Mouse (Mus musculus): Measurements from ENCODE around the gene Tespa1. TPM values are rescaled to one million over a fixed set of nuclear protein-coding genes. Genes with fewer than 3 reads are reported as not detected.
A peak's percentile ranks its signal among the peaks of the same experiment; 100 is the strongest.
"Not testable (repeated sequence)": the region's sequence is repeated elsewhere in the genome, so short reads cannot be mapped to it uniquely, and the experiment has no call there.

Gene Tespa1
- total RNA-seq, 2 experiments from 2014 or later, result 1.3 to 1.6 TPM

DNA sequence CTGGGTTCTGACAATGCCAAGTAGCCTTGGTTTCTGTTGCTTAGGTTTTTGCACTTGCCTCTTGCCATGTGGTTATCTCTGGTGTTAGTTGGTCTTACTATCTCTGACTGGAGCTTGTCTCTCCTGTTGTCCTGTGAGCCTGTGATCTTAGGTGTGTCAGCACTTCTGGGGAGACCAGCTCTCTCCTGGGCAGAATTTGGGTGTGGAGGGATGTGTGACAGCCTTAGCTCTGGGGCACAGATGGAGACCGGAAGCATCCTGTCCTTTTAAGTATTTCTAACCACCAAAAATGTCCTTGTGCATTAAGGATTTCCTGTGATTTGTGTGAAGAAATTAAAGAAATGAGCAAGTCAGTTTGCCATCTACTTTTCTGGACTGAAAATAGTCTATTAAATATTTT is 21.4 kb downstream of the Tespa1 start:
- DNase-seq (ENCODE audit: low spot score in 2 of 2), result no peak

DNA sequence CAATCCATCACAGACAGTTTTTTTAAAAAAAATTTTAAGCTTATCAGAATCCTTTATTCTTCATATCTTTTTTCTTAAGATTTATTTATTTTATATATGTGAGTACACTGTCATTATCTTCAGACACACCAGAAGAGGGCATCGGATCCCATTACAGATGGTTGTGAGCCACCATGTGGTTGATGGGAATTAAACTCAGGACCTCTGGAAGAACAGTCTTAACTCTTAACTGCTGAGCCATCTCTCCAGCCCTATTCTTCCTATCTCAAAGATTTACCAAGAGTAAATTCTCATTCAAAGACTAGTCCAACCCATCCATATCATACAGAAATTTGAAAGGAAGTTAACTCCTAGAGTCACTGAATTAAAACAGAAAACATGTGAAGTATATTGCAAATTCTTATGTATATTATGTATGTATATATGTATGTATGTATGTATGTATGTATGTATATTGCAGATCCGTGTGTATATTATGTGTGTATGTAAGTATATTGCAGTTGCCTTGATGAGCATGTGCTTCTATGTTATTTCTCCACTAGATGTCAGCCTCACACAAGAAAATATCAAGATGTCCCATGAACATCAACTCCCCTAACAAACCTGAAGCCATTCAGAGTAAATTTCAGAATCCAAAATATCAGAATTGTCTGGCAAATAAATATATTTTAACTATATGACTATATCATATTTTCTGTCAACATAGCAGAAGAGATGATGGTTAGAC is 40.9 kb downstream of the Tespa1 start:
- DNase-seq (ENCODE audit: low spot score in 2 of 2), result peak in 1 of 2 experiments; percentile 26

DNA sequence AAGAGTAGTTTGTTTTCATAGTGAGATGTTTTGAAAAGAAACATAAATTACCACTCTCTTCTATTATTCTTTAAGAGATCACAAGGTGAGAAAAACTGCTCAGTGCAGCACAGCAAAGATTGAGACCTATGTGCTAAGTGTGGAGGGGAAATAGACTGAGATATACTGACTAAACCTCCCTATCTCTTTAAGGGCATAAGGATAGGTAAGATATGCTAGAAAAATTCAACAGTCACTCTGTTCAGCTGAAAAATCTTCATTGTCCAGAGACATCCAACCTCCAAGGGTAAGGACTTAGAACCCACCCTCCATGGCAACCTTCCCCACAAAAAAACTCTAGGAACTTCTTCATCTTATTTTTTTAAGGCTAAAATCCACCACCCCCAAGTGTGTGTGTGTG is 42.1 kb downstream of the Tespa1 start:
- DNase-seq (ENCODE audit: low spot score in 2 of 2), result no peak

DNA sequence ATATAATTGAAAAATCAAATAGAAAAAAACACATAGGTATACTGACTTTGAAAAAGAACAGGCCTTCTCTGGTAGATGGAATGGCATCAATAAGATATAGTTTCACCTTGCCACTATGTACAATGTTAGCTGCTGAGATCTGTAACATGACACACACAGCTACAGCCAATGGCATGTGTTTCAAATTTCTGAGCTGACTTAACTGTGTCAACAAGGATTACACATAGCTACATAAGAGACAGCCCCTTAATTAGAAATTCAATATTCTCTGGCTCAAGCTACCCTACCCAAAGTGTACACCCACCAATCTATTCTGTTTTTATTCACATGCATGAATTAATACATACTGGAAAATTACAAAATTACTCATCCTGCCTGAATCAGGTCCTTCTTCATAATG is 45.7 kb downstream of the Tespa1 start:
- no peak for DNase-seq (ENCODE audit: low spot score in 2 of 2)

DNA sequence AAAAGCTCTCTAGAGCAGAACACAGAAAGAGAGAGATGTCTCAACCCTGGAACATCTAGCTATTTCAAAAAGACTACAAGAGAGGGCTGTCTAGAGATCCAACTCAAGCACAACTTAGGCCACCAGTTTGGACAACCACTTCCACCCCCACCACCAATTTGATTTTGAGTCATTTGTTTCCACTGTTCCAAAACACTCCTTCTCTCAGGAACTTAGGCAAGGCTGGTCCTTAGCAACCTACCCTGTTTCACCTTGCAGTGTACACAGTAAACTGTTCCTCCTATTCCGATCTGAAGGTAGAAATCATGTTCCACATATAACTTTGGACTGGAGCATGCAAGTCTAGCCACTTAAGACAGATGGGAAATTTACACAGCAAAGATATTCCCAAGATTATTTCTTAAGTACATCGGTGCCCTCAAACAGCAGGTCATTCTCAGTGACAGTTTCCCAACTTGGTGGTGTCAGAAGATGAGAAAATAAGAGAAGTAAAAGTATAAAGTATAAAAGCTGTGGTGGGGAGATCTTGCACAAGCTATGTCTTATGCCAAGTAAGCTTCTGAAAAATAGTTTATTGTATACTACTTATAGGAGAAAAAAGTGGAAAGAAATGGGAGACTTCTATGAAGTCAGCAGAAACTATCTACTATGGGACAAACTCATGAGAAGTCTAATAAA is 47.5 kb downstream of the Tespa1 start:
- no peak for DNase-seq (ENCODE audit: low spot score in 2 of 2)

DNA sequence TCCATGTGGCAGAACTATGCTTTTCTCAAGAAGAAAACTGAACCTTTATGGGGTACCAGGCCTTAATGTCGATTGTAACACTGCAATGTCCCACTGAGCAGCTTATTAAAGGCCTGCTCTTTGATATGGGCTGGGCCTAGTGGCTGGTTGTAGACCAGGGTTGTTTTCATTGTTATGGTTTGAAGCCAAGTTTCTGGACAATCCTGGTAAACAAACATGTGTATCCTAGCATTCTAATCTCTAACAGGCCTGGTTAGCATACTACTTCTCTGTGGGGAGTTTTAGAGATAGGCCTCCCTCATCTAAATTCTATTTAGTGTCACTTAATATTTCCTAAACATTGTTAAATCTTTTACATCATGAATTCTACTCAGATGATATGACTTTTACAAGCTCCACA is 49.0 kb downstream of the Tespa1 start:
- DNase-seq (ENCODE audit: low spot score in 2 of 2), result no peak

DNA sequence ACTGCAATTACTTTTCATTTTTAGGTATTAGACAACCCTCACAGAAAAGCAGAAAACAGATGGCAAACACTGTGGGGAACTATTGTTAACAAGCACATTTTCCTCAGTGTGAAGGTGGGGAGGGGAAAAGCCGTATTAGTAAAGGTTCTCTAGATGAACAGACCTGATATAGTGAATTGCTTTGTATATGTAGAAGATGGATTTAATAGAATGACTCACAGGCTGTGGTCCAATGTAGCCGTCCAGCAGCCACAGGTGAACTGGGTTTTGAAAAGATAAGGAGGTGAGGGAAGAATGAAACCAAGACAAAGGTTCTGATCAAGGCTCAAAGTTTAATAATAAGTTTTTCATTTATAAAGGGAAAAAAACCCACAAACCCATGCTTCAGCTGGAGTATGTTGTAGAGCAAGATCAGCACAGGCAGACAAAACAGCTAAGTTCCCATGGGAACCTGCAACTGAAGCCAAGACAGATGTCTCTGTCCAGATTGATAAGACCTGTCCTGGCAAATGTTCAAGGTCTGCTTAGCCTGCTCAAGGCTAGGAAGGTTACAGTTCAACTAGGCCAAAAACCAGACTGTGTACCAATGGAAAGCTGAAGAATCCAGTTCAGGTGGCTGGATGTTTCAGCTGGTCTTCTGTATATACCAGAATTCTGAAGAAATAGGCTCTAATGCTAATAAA is 50.0 kb downstream of the Tespa1 start:
- DNase-seq (ENCODE audit: low spot score in 2 of 2), result no peak

DNA sequence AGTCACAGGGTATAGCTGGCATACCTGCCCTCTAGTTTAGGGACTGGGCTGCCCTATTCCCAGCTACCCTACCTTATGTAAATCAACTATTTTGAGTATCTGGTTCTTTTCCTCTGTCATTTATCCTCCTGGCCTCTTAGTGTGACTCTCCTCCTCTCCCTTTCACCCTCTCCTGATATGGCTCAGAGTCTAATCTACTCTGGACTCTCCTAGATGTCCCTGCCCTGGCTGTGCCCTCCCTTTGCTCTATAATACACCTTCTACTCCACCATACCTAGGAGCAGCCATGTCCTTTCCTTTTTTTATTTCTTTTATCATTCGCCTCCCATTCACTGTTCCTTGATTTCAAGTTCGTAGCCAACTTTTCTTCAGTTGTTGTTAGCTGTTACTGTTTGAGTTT is 52.5 kb downstream of the Tespa1 start:
- no peak for DNase-seq (ENCODE audit: low spot score in 2 of 2)

DNA sequence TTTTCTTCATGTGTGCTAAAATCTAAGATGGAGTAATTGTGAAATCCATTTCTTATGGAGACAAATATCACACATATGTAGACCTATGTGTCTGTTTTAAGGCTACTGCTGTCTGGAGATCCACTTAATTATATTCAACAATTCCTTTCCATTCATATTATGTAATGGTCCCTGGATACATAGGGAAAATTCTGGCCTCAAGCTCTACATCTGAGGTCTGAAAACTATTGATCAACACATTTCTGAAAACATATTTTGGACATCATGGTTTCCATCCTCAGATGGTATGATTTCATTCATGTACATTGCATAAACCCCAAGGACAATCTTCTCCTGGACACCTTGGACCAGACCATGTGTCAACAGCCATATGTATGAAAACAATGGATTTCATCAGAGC is 71.6 kb downstream of the Tespa1 start, which contains the start of gene Vmn2r84:
Vmn2r84 (minus strand) TSS at position 101 of the 400 bp plus-strand sequence.
- no peak for DNase-seq (ENCODE audit: low spot score in 2 of 2)

DNA sequence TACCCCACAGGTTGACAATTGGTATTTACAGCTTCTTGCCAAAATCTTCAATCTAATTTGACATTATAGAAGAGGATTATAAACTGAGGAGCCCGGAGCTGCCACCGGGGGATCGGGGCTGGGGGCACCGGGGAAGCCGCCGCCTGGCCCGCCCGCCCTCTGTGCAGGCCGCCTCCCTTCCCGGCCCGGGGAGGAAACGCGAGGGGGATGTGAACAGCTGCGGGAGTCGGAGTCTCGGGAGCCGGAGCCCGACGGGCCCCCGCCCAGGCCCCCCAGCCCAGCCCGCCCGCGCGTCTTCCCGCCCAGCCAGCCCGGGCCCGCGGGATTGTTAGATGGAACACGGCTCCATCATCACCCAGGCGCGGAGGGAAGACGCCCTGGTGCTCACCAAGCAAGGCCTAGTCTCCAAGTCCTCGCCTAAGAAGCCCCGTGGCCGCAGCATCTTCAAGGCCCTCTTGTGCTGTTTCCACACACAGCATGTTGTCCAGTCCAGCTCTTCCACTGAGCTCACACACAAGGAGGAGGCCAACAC is 89.6 kb downstream of the Tespa1 start:
- not testable (repeated sequence) for DNase-seq (ENCODE audit: low spot score in 2 of 2)

Other genes starting within 250 kb of the Tespa1 start
- not detected for gene Olfr823, start 207.5 kb upstream of the Tespa1 start, total RNA-seq (2021)
- not detected for gene Olfr824, start 192.9 kb upstream of the Tespa1 start, total RNA-seq (2021)
- not detected for gene Olfr825, start 156.1 kb upstream of the Tespa1 start, total RNA-seq (2021)
- gene Olfr826, start 138.7 kb upstream of the Tespa1 start, total RNA-seq (2021), result not detected
- gene Olfr827, start 108.5 kb upstream of the Tespa1 start, total RNA-seq (2021), result not detected
- under 1 TPM; 0.19 to 0.30 TPM for gene Neurod4, start 42.6 kb upstream of the Tespa1 start, total RNA-seq (2021)
- under 1 TPM; 0.09 to 0.10 TPM for gene Vmn2r84, start 71.5 kb downstream of the Tespa1 start, total RNA-seq (2021)
- gene Vmn2r85, start 106.8 kb downstream of the Tespa1 start, total RNA-seq (2021), result under 1 TPM; 0.32 to 0.41 TPM
- under 1 TPM; 0.16 to 0.21 TPM for gene Vmn2r86, start 133.2 kb downstream of the Tespa1 start, total RNA-seq (2021)
- under 1 TPM; 0.38 to 0.41 TPM for gene Vmn2r87, start 174.5 kb downstream of the Tespa1 start, total RNA-seq (2021)

All from layer of hippocampus, postnatal 14 days (tissue).